Comparison of ENCODE assay signal across 11 mouse cellular contexts in the genomic region with DNA sequence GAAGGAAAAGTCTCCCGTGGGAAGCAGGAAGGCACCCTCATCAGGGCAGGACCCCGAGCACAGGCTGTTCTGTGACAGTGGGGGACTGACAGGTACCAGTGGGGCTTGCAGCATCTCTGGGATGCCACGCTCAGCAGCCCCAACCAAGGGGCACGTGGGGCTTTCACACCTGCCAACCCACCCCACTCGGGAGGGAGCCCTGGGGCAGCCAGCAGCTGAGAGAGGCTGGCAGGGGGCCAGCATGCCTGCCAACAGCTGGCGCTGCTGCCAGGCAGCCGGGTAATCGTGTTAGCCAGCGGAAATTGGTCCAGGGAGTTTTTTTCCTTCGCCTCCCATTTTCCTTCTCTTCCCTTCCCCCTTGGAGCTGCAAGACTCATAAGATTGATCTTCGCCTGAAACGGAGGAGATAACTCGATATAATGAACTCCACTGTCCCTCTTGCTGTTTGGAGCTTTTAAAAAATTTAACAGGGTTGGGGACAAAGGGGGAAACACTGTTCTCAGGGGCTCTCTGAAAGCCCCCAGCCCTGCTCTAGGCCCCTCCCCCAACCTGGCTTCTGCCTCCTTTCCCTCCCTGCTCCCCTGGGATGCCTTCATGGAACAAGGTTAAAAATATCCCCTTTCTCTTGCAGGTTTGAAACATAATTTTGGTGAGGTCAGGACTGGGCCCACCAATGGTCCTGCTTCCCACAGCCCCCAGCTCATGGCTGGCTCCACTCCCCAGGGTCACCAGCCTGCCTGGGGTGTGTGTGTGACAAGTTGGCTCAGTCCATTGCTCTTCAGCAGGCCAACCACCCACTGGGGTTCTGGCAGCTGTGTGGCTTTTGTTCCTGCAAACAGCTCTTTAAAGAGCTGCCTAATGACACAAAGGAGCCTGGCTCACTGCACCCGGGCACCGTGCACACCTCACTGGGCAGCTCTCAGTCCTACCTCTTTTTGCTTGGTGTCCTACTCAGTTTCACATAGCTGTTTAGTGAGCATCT.
DNase-seq lines count a peak whose midpoint lies in the region; ATAC-seq and TF ChIP-seq lines count a peak whose summit lies in the region.
"Had no signal": no experiment of that assay in that cellular context is flagged by ENCODE, and none has a peak within 500 bp of the region (broad histone marks: within the 10 kb centered on the region; RNA-seq: fewer than 3 reads in every experiment).

No protein-coding gene starts in this region.

- no peak overlapping the region for H3K9ac ChIP-seq in heart, embryonic 12.5 days
- no peak overlapping the region for H3K9ac ChIP-seq in forebrain, postnatal 0 days
- peak overlapping the region; percentile 52; the same call in 1 of the 2 replicates for H3K9ac ChIP-seq in neural tube, embryonic 13.5 days
- H3K9ac ChIP-seq: heart, embryonic 15.5 days; lung, embryonic 15.5 days; stomach, embryonic 15.5 days had no signal

- peaks cover 4% of the 10 kb centered on the region; the same call in 1 of the 2 replicates for H3K4me1 ChIP-seq in heart, embryonic 12.5 days (replicated peaks)
- H3K4me1 ChIP-seq in forebrain, postnatal 0 days (ENCODE audit: insufficient read depth), result 0 out of 2 replicates have a peak, but pooled peaks cover 9% of the 10 kb centered on the region
- peaks cover 34% of the 10 kb centered on the region for H3K4me1 ChIP-seq in neural tube, embryonic 13.5 days (replicated peaks)
- H3K4me1 ChIP-seq: stomach, embryonic 15.5 days had no signal

- H3K27ac ChIP-seq in heart, embryonic 12.5 days (ENCODE audit: poor library complexity, severe bottlenecking), result no peak overlapping the region
- no peak overlapping the region for H3K27ac ChIP-seq in forebrain, postnatal 0 days (ENCODE audit: low read depth, low read length)
- peak overlapping the region; percentile 89 for H3K27ac ChIP-seq in neural tube, embryonic 13.5 days (replicated peaks)
- H3K27ac ChIP-seq: heart, embryonic 15.5 days; lung, embryonic 15.5 days; stomach, embryonic 15.5 days had no signal

- H3K4me2 ChIP-seq in heart, embryonic 12.5 days, result no peak overlapping the region
- 0 out of 2 replicates have a peak overlapping the region, but pooled peaks have one; percentile 2 for H3K4me2 ChIP-seq in forebrain, postnatal 0 days (ENCODE audit: low read depth)
- H3K4me2 ChIP-seq in neural tube, embryonic 13.5 days, result peak overlapping the region; percentile 9; the same call in 1 of the 2 replicates
- H3K4me2 ChIP-seq: heart, embryonic 15.5 days; lung, embryonic 15.5 days; stomach, embryonic 15.5 days had no signal

- no peak for TF ChIP-seq CTCF in forebrain, postnatal 0 days (IDR thresholded peaks at IDR 0.05; ENCODE audit: low read depth)

- no peak for ATAC-seq in heart, embryonic 12.5 days (ENCODE audit: insufficient number of reproducible peaks, low FRiP score)
- peak; percentile 30 for ATAC-seq in forebrain, postnatal 0 days
- peak; percentile 51 for ATAC-seq in neural tube, embryonic 13.5 days (ENCODE audit: low read depth)
- no peak for ATAC-seq in megakaryocyte, adult 5-6 weeks (ENCODE audit: poor library complexity, severe bottlenecking)
- ATAC-seq in megakaryocyte-erythroid progenitor cell, adult 5-6 weeks (replicated peaks; ENCODE audit: low FRiP score, low TSS enrichment, poor library complexity, severe bottlenecking), result no peak

- peak; percentile 30 to 56 for DNase-seq in heart, adult 18-20 months
- peak; percentile 11 for DNase-seq in adipocyte (ENCODE audit: low spot score)
- DNase-seq in forebrain, postnatal 0 days, result peak; percentile 75
- DNase-seq in kidney, adult 9 months, result peak; percentile 23

- peaks cover 66% of the 10 kb centered on the region for H3K27me3 ChIP-seq in heart, embryonic 12.5 days (replicated peaks)
- no peaks in the 10 kb centered on the region; the same call in 1 of the 2 replicates for H3K27me3 ChIP-seq in forebrain, postnatal 0 days (ENCODE audit: insufficient read depth, low read length)
- H3K27me3 ChIP-seq in neural tube, embryonic 13.5 days, result no peaks in the 10 kb centered on the region; the same call in none of the 2 replicates
- H3K27me3 ChIP-seq: stomach, embryonic 15.5 days had no signal

- 37% methylated on average over 15 of the region's 15 CpGs for WGBS in heart, embryonic 12.5 days
- 14% methylated on average over 15 of the region's 15 CpGs for WGBS in forebrain, postnatal 0 days
- WGBS in neural tube, embryonic 13.5 days, result 23% methylated on average over 15 of the region's 15 CpGs

- no peaks in the 10 kb centered on the region for H3K36me3 ChIP-seq in heart, embryonic 12.5 days
- no peaks in the 10 kb centered on the region for H3K36me3 ChIP-seq in forebrain, postnatal 0 days (ENCODE audit: insufficient read depth)
- no peaks in the 10 kb centered on the region for H3K36me3 ChIP-seq in neural tube, embryonic 13.5 days
- H3K36me3 ChIP-seq: heart, embryonic 15.5 days; lung, embryonic 15.5 days; stomach, embryonic 15.5 days had no signal

- H3K4me3 ChIP-seq in heart, embryonic 12.5 days, result no peak overlapping the region
- H3K4me3 ChIP-seq in forebrain, postnatal 0 days (ENCODE audit: low read depth, low read length), result no peak overlapping the region
- no peak overlapping the region for H3K4me3 ChIP-seq in neural tube, embryonic 13.5 days
- H3K4me3 ChIP-seq: heart, embryonic 15.5 days; lung, embryonic 15.5 days; stomach, embryonic 15.5 days had no signal

- no peaks in the 10 kb centered on the region for H3K9me3 ChIP-seq in heart, embryonic 12.5 days (replicated peaks)
- H3K9me3 ChIP-seq in forebrain, postnatal 0 days (ENCODE audit: low read length), result no peaks in the 10 kb centered on the region
- H3K9me3 ChIP-seq in neural tube, embryonic 13.5 days, result no peaks in the 10 kb centered on the region
- H3K9me3 ChIP-seq: heart, embryonic 15.5 days; lung, embryonic 15.5 days; stomach, embryonic 15.5 days had no signal

Comparison
In these comparisons a context has a peak if more than half of its experiments do, and no peak if none do; other contexts are left out.
1. DNase-seq: peak in every context shown above with its lines; median percentile 75 in forebrain, postnatal 0 days; 43 in heart, adult 18-20 months; 23 in kidney, adult 9 months; 11 in adipocyte.
2. ATAC-seq: peak in forebrain, postnatal 0 days (single experiment) and neural tube, embryonic 13.5 days (single experiment); none in heart, embryonic 12.5 days (single experiment), megakaryocyte, adult 5-6 weeks (single experiment) and megakaryocyte-erythroid progenitor cell, adult 5-6 weeks (single experiment).